Mouse (Mus musculus): Measurements from ENCODE around the gene Abracl. TPM values are rescaled to one million over a fixed set of nuclear protein-coding genes. Genes with fewer than 3 reads are reported as not detected.

The Abracl gene
- polyA plus RNA-seq, 1 experiment from 2014 or later = 188 TPM

- WGBS = 89% methylated on average over 5 of the region's 5 CpGs
Measured at GRCm38 (mm10) chr10:18011761-18012160, 11.3 kb downstream of the Abracl start.

GRCm38 (mm10) chr10:18009744-18010143, 13.3 kb downstream of the Abracl start:
- Histone ChIP-seq H3K4me1 (replicated peaks; ENCODE audit: control insufficient read depth, insufficient read depth, low read length) (no peaks in the 10 kb centered on the region), H3K4me3 (ENCODE audit: low read depth, low read length) (no peak overlapping the region), H3K4me2 (ENCODE audit: low read depth, low read length, severe bottlenecking) (no peak overlapping the region), H3K27me3 (ENCODE audit: control insufficient read depth, insufficient read depth, low read length) (no peaks in the 10 kb centered on the region), H3K9me3 (ENCODE audit: control insufficient read depth, low read length) (no peaks in the 10 kb centered on the region), H3K36me3 (ENCODE audit: control insufficient read depth, insufficient read depth, low read length) (no peaks in the 10 kb centered on the region; the same call in 1 of the 2 replicates), H3K9ac (ENCODE audit: low read length) (no peak overlapping the region), H3K27ac (ENCODE audit: low read depth, low read length) (no peak overlapping the region)
- no peak for DNase-seq (ENCODE audit: low spot score)
- whole genome bisulfite sequencing = 90% methylated on average over 1 of the region's 1 CpGs
- no peak for ATAC-seq (replicated peaks; ENCODE audit: low FRiP score)

More at GRCm38 (mm10) chr10:18011761-18012160, 11.3 kb downstream of the Abracl start:
- Histone ChIP-seq H3K27ac (ENCODE audit: low read depth, low read length) (no peak overlapping the region), H3K4me2 (ENCODE audit: low read depth, low read length, severe bottlenecking) (no peak overlapping the region), H3K27me3 (ENCODE audit: control insufficient read depth, insufficient read depth, low read length) (no peaks in the 10 kb centered on the region), H3K36me3 (ENCODE audit: control insufficient read depth, insufficient read depth, low read length) (no peaks in the 10 kb centered on the region; the same call in 1 of the 2 replicates), H3K4me1 (replicated peaks; ENCODE audit: control insufficient read depth, insufficient read depth, low read length) (no peaks in the 10 kb centered on the region), H3K9ac (ENCODE audit: low read length) (no peak overlapping the region), H3K4me3 (ENCODE audit: low read depth, low read length) (no peak overlapping the region), H3K9me3 (ENCODE audit: control insufficient read depth, low read length) (no peaks in the 10 kb centered on the region)
- no peak for ATAC-seq (replicated peaks; ENCODE audit: low FRiP score)
- DNase-seq (ENCODE audit: low spot score) = no peak

- Histone ChIP-seq H3K4me1 (replicated peaks; ENCODE audit: control insufficient read depth, insufficient read depth, low read length) (no peaks in the 10 kb centered on the region), H3K27me3 (ENCODE audit: control insufficient read depth, insufficient read depth, low read length) (no peaks in the 10 kb centered on the region), H3K27ac (ENCODE audit: low read depth, low read length) (no peak overlapping the region), H3K9ac (ENCODE audit: low read length) (no peak overlapping the region), H3K4me2 (ENCODE audit: low read depth, low read length, severe bottlenecking) (no peak overlapping the region), H3K9me3 (ENCODE audit: control insufficient read depth, low read length) (no peaks in the 10 kb centered on the region), H3K36me3 (ENCODE audit: control insufficient read depth, insufficient read depth, low read length) (no peaks in the 10 kb centered on the region; the same call in 1 of the 2 replicates), H3K4me3 (ENCODE audit: low read depth, low read length) (no peak overlapping the region)
- no peak for ATAC-seq (replicated peaks; ENCODE audit: low FRiP score)
- no peak for DNase-seq (ENCODE audit: low spot score)
Measured at GRCm38 (mm10) chr10:18008118-18008517, 15.0 kb downstream of the Abracl start.

- WGBS = 91% methylated on average over 3 of the region's 3 CpGs
- no peaks in the 10 kb centered on the region for H3K27me3 ChIP-seq (ENCODE audit: control insufficient read depth, insufficient read depth, low read length)
- H3K4me1 ChIP-seq (replicated peaks; ENCODE audit: control insufficient read depth, insufficient read depth, low read length) = no peaks in the 10 kb centered on the region
- H3K36me3 ChIP-seq (ENCODE audit: control insufficient read depth, insufficient read depth, low read length) = no peaks in the 10 kb centered on the region; the same call in 1 of the 2 replicates
- no peak overlapping the region for H3K4me2 ChIP-seq (ENCODE audit: low read depth, low read length, severe bottlenecking)
- no peak for ATAC-seq (replicated peaks; ENCODE audit: low FRiP score)
- DNase-seq (ENCODE audit: low spot score) = no peak
- no peak overlapping the region for H3K27ac ChIP-seq (ENCODE audit: low read depth, low read length)
- no peaks in the 10 kb centered on the region for H3K9me3 ChIP-seq (ENCODE audit: control insufficient read depth, low read length)
- no peak overlapping the region for H3K9ac ChIP-seq (ENCODE audit: low read length)
- no peak overlapping the region for H3K4me3 ChIP-seq (ENCODE audit: low read depth, low read length)
Measured at GRCm38 (mm10) chr10:18007243-18007642, 15.8 kb downstream of the Abracl start.

- WGBS = 89% methylated on average over 1 of the region's 1 CpGs
- no peak overlapping the region for H3K27ac ChIP-seq (ENCODE audit: low read depth, low read length)
- no peaks in the 10 kb centered on the region for H3K27me3 ChIP-seq (ENCODE audit: control insufficient read depth, insufficient read depth, low read length)
- no peaks in the 10 kb centered on the region for H3K9me3 ChIP-seq (ENCODE audit: control insufficient read depth, low read length)
- DNase-seq (ENCODE audit: low spot score) (no peak), ATAC-seq (replicated peaks; ENCODE audit: low FRiP score) (no peak)
- H3K4me2 ChIP-seq (ENCODE audit: low read depth, low read length, severe bottlenecking) = no peak overlapping the region
- no peaks in the 10 kb centered on the region for H3K4me1 ChIP-seq (replicated peaks; ENCODE audit: control insufficient read depth, insufficient read depth, low read length)
- H3K4me3 ChIP-seq (ENCODE audit: low read depth, low read length) = no peak overlapping the region
- no peak overlapping the region for H3K9ac ChIP-seq (ENCODE audit: low read length)
- H3K36me3 ChIP-seq (ENCODE audit: control insufficient read depth, insufficient read depth, low read length) = no peaks in the 10 kb centered on the region; the same call in 1 of the 2 replicates
Measured at GRCm38 (mm10) chr10:18006756-18007155, 16.3 kb downstream of the Abracl start.

- no peaks in the 10 kb centered on the region for H3K27me3 ChIP-seq (ENCODE audit: control insufficient read depth, insufficient read depth, low read length)
- 82% methylated on average over 7 of the region's 7 CpGs for WGBS
- ATAC-seq (replicated peaks; ENCODE audit: low FRiP score) (no peak), DNase-seq (ENCODE audit: low spot score) (no peak)
- H3K4me3 ChIP-seq (ENCODE audit: low read depth, low read length) = no peak overlapping the region
- H3K9ac ChIP-seq (ENCODE audit: low read length) = no peak overlapping the region
- no peaks in the 10 kb centered on the region for H3K4me1 ChIP-seq (replicated peaks; ENCODE audit: control insufficient read depth, insufficient read depth, low read length)
- no peak overlapping the region for H3K4me2 ChIP-seq (ENCODE audit: low read depth, low read length, severe bottlenecking)
- no peaks in the 10 kb centered on the region; the same call in 1 of the 2 replicates for H3K36me3 ChIP-seq (ENCODE audit: control insufficient read depth, insufficient read depth, low read length)
- no peak overlapping the region for H3K27ac ChIP-seq (ENCODE audit: low read depth, low read length)
- no peaks in the 10 kb centered on the region for H3K9me3 ChIP-seq (ENCODE audit: control insufficient read depth, low read length)
Measured at GRCm38 (mm10) chr10:18005136-18005955, 17.7 kb downstream of the Abracl start.

GRCm38 (mm10) chr10:18003966-18004637, 19.0 kb downstream of the Abracl start:
- ATAC-seq (replicated peaks; ENCODE audit: low FRiP score) = no peak
- no peaks in the 10 kb centered on the region for H3K27me3 ChIP-seq (ENCODE audit: control insufficient read depth, insufficient read depth, low read length)
- 81% methylated on average over 12 of the region's 12 CpGs for WGBS
- no peak for DNase-seq (ENCODE audit: low spot score)
- H3K4me1 ChIP-seq (replicated peaks; ENCODE audit: control insufficient read depth, insufficient read depth, low read length) = no peaks in the 10 kb centered on the region
- no peak overlapping the region for H3K4me2 ChIP-seq (ENCODE audit: low read depth, low read length, severe bottlenecking)
- H3K9ac ChIP-seq (ENCODE audit: low read length) = no peak overlapping the region
- no peak overlapping the region for H3K4me3 ChIP-seq (ENCODE audit: low read depth, low read length)
- no peak overlapping the region for H3K27ac ChIP-seq (ENCODE audit: low read depth, low read length)
- no peaks in the 10 kb centered on the region for H3K36me3 ChIP-seq (ENCODE audit: control insufficient read depth, insufficient read depth, low read length)
- H3K9me3 ChIP-seq (ENCODE audit: control insufficient read depth, low read length) = no peaks in the 10 kb centered on the region

- 82% methylated on average over 4 of the region's 4 CpGs for WGBS
Measured at GRCm38 (mm10) chr10:17990576-17990975, 32.5 kb downstream of the Abracl start.

More at GRCm38 (mm10) chr10:17990576-17990975, 32.5 kb downstream of the Abracl start:
- no peaks in the 10 kb centered on the region for H3K36me3 ChIP-seq (ENCODE audit: control insufficient read depth, insufficient read depth, low read length)
- H3K27ac ChIP-seq (ENCODE audit: low read depth, low read length) = no peak overlapping the region
- no peaks in the 10 kb centered on the region for H3K4me1 ChIP-seq (replicated peaks; ENCODE audit: control insufficient read depth, insufficient read depth, low read length)
- no peak overlapping the region for H3K9ac ChIP-seq (ENCODE audit: low read length)
- no peaks in the 10 kb centered on the region for H3K9me3 ChIP-seq (ENCODE audit: control insufficient read depth, low read length)
- ATAC-seq (replicated peaks; ENCODE audit: low FRiP score) (no peak), DNase-seq (ENCODE audit: low spot score) (no peak)
- H3K4me2 ChIP-seq (ENCODE audit: low read depth, low read length, severe bottlenecking) = no peak overlapping the region
- H3K27me3 ChIP-seq (ENCODE audit: control insufficient read depth, insufficient read depth, low read length) = no peaks in the 10 kb centered on the region
- H3K4me3 ChIP-seq (ENCODE audit: low read depth, low read length) = no peak overlapping the region
